Mouse (Mus musculus): ENCODE results near the gene Gkn3. TPM values are rescaled to one million over a fixed set of nuclear protein-coding genes. Genes with fewer than 3 reads are reported as not detected.

Gene Gkn3
- total RNA-seq, 1 experiment from 2014 or later, result not detected

DNA sequence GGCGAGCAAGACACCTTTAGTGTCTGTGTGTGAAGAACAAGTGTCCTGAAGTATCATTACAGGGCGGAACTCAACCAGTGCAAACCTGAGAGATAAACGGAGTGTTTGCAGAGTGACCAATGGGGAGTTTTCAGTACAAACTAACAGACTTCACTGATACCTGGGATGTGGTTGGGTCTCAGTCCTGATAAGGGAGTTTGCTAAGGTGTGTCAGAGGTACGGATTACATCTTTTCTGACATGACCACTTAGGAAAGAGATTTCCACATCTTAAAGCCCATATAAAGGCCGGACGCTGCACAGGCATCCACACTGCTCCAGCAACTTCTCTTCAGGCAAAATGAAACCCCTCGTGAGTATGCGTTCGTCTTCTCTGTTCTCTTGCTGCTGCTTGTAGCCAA lies 15.7 kb downstream of the Gkn3 start, which contains the start of gene Gkn2:
Gene Gkn2 (plus strand): TSS at position 301 of the 400 bp plus-strand sequence.
- ATAC-seq (replicated peaks; ENCODE audit: low read depth, poor library complexity, severe bottlenecking), result no peak

DNA sequence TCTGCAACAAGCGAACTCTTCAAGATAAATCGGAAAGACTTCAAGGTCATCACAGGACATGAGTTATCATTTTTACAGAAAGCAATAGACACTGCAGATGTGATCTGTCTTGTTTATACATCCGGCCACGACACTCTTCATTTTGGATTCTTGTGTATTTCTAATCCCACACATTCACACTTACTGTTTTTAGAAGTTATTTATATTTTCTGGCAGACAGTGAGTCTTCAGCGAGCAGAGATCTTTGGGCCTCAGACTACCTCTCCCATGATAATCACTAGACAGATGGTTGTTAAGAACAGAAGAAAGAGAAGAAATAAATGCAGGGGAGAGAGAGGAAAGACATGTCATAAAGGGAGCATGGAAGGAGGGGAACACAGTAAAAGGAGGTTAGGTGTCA lies 19.5 kb downstream of the Gkn3 start:
- no peak for ATAC-seq (replicated peaks; ENCODE audit: low read depth, poor library complexity, severe bottlenecking)

DNA sequence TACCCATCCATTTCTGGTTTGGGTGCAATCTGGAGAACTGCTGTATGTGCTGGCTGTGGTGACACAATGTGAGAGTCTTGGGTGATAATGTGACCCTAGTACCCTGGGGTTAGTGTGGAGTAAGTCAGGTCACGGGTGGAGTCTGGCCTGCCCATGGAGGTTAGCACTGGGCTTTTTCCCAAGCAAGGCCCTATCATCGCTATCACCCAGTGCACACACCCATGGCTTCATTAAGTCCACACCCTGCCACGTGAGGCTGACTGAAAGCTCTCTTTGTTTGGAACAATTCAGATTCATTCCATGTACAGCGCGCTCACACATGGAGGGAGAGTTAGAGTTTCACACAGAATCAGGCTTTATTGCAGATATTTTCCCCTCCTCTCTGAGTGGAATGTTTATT lies 34.3 kb downstream of the Gkn3 start:
- ATAC-seq (replicated peaks; ENCODE audit: low read depth, poor library complexity, severe bottlenecking), result no peak

DNA sequence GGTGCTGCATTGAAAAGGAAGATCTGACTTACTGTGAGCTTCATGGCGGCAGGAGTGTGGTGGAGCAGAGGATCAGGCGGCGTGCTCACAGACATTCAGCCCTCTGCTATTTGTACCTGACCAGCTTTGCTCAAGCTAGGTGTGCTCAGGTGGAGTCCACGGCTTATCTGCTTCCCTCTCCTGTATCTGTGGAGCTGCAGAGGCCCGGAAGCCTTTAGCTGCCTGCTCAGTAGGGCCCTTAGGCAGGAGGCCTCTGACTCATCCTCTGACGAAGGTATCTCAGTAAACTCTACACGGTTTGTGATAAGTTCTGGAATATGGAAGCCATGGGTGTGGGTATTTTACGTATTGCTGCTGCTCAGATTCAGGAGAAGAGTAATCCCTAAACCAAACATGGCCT lies 37.9 kb downstream of the Gkn3 start, which contains the start of gene Gkn1:
Gene Gkn1 (minus strand): TSS at position 114 of the 400 bp plus-strand sequence.
- no peak for ATAC-seq (replicated peaks; ENCODE audit: low read depth, poor library complexity, severe bottlenecking)

DNA sequence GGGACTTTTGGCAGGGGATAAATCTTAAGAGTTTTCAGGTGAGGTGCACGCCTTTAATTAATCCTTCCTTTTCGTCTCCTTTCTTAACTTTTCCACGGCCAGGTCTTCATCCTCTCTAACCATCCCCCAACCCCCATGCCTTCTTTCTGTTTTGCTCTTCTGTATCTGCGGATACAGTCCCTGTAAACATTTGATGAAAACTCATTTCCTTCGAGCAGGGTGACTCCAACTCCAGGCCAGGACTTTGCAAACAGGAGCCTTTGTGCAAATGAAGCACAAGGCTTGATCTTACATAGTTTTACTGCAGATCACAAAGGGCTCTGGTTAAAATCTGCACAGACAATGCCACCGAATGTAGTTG lies 52.8 kb downstream of the Gkn3 start:
- no peak for ATAC-seq (replicated peaks; ENCODE audit: low read depth, poor library complexity, severe bottlenecking)

DNA sequence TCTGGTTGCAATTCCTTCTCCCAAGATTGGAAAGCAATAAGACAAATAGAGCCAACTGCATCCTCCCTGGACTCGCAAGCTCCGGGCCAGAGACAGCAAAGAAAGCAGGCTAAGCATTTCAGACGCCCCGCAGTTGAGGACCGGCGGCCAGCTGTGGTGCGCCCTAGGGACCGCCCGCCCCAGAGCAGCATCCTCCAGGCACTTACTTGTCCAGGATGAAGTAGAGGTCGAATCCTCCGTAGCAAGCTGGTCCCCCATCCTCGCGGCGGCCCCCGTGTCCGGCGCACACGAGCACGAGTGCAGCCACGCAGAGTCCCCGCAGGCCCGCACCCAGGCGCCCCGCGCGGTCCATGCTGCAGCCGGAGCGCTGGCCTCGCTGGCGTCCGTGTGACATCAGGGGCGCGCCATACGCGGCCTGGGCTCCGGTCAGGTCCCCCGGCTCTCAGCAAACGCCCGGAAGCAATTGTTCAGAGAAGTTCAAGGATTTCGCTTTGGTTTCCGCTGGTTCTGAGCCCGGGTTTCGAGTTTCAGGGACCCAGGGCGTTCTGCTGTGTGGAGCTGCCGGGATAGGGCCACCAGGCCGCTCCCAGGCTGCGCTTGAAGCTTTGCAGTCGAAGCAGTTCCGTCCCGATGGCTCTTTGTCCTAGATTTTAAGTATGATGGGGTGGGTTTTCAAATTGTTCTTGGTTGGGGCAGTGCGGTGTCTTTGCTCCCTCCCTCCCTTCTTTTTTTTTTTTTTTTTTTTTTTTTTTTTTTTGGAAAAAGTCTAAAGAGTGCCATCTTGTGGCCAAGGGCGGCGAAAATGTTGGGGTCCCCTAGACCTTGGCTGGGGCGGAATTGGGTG lies 53.4 kb downstream of the Gkn3 start, which contains the start of gene Antxr1:
Gene Antxr1 (minus strand): TSS at position 731 of the 844 bp plus-strand sequence.
- ATAC-seq (replicated peaks; ENCODE audit: low read depth, poor library complexity, severe bottlenecking), result peak; percentile 39; the same call in 1 of the 2 replicates

DNA sequence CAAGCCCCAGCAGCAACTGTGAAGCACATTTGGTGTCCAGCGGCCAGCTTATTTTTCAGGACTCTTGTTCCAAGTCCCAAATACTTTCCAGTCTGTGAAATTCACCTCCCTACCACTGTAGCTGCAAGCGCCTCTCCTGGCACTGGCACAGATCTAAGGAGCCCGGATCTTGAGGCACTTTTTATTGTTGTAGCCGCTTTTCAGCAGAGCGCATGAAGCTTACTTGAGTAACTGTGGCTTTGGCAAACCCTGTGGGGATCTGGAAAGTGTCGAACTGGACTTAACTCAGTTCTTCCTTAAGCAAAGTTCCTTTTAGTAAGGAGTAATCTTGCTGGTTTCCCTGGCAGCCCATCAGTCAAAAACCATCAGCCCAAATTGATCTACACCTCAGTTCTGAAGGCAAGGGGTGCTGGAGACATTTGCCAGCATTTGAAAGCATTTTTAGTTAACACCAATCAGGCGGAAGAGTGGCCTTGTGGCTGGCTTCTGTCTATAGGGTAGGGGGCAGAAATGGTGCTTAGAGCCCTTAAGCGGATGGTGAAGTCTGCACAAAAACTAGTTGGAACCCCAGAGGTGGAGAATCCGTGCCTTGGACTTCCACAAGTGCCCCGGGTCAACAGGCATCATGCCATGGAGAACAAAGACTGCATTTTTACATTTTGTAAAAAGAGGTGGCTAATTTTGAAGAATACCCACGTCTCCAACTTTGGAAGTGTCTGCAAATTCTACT lies 54.2 kb downstream of the Gkn3 start:
- no peak for ATAC-seq (replicated peaks; ENCODE audit: low read depth, poor library complexity, severe bottlenecking)

Other genes with a start within 250 kb of the Gkn3 start
- gene Antxr1, start 53.1 kb downstream of the Gkn3 start, total RNA-seq (2017), result 0.32 TPM in 1 of 2 replicates, not detected in the other
- not detected in 2 replicates for gene Gkn1, start 38.0 kb downstream of the Gkn3 start, total RNA-seq (2017)
- gene Gkn2, start 15.6 kb downstream of the Gkn3 start, total RNA-seq (2017), result not detected in 2 replicates
- gene Bmp10, start 40.1 kb upstream of the Gkn3 start, total RNA-seq (2017), result not detected in 2 replicates
- gene Arhgap25, start 144.3 kb upstream of the Gkn3 start, total RNA-seq (2017), result 32.7 and 44.2 TPM in 2 replicates
- gene Prokr1, start 201.8 kb upstream of the Gkn3 start, total RNA-seq (2017), result 0.46 TPM in 1 of 2 replicates, not detected in the other

All from common myeloid progenitor, adult 5-6 weeks (primary cell).